Mouse (Mus musculus): ENCODE measurements around the gene Themis.

Gene Themis

DNA sequence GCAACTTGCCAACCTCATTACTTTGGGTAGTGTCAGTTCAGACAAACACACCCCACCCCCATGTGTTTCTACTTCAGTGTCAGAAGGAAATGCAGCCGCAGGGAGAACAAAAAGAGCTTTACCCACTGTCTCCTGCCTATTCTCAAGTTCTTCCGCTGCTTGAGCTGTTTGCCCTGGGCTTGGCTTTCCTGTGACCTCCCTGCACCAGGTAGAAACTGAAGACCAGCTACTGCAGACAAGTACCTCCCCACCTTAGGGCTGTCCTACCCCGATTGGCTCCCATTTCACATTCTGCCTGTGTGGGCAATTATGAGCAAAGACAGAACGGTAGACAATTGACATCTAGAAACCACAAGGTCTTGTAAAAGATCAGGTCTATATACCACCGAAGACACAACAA lies at the start of gene Themis:
Themis (plus strand) TSS at position 100 of the 400 bp plus-strand sequence.
- no peak for DNase-seq

DNA sequence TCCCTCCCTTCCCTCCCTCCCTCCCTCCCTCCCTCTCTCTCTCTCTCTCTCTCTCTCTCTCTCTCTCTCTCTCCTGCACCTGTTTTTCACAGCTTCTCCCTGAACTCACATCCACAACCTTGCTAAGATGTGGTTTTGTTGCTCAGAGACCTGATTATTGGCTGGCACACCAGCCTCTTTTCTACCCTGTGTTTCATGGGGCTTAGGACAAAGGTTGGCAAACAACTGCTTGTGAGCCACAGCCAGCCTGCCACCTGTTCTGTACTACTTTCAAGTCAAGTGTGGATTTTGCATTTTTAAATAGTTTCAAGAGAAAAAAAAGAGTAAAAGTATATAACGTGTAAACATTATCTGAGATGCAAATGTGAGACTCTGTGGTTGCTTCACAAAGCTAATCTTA lies 48.7 kb upstream of the Themis start:
- DNase-seq = no peak

DNA sequence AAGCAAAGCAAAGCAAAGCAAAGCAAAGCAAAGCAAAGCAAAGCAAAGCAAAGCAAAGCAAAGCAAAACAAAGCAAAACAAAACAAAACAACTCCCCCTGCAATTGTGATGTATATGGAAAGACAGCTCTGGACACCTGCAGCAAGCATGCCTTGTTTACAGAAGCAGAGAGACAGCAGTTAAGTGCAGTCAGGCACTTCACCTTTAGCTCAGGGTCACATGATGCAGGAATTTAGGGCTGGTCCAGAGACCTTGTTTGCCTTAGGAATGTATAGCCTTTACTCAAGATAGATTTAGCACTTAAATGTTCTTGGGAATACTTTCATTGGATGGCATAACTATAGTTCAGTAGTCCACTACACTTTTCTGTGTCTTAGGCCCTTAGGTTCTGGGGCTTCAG lies 32.1 kb upstream of the Themis start:
- no peak for DNase-seq

DNA sequence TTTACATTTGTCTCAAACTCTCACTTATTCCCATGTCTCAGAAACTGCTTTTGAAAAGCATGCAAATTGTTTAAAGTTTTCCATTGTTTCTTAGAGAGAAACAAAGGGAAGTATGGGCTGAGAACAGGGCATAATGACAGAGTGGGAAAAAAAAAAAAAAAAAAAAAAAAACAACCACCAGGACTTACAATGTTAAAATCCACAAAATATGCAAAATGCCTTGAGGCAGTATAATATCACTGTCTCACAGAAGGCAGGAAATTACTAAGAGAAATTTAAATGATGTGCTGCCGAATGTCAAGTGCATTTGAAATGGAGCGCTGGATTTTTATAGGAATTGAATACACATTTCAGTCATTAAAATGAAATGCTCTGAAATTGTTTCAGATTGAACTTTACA lies 26.3 kb upstream of the Themis start:
- DNase-seq = no peak

DNA sequence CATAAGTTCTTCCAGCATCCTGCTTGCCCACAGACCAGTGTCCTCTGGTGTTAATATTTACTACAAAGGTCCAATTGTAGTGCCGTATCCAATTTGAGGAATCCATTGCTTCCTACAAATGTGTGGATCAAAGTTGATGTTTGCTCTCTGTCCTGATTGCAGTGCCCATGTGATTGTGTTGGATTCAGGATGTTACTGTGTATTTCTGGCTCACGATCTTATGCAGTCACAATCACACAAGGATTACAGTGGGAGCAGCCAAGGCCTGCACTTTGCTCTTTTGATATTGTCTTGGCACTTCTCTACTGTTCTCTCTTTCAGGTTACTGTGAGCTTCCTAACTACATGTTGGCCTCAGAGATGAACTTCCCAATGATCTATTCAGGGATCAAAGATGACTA lies 20.3 kb upstream of the Themis start:
- no peak for DNase-seq

DNA sequence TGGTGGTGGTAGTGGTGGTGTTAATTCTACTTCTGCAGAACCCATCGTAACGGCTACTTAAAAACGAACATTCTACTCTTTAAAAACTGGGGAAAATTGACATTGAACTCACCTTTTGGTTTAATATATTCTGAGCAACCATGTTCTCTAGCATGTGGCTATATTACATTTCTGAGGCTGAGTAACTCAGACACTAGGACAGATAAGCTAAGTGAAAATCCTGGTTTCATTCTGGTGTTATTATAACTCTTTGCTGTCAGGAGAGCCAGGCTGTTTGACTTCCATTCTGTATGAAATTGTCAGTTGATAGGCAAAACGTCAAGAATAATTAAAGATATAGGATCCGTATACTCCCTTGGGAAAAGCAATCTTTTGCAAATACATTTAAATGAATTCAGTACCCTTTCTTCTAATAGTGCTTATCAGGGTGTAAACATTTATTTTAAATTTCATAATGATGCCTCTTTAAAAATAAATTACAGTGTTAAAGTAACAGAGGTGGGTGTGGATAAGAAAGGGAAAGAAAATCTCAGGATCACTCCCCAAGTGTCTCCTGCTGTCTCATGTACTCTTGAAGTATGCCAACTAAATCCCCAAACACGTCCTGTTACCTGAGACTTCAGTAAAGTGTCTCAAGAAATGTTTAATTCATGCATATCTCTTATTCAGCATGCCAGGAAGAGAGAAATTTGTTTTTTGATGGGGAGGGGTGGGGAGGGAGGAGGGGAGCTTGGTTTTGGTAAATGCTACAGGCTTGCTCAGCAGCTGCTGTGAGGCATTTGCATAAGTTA lies 18.9 kb upstream of the Themis start:
- no peak for DNase-seq

DNA sequence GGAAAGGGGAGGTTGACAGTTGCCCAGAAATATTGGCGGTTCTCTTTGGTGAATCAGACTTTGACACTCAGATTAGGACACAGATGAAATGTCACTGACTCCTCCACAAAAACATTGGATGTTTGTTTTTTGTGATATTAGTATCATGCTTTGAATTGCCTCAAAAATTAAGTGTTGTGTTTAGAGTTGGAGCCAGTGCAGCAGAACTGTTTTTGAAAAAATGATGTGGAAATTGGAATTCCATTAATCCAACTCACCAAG lies 18.3 kb upstream of the Themis start:
- DNase-seq = no peak

DNA sequence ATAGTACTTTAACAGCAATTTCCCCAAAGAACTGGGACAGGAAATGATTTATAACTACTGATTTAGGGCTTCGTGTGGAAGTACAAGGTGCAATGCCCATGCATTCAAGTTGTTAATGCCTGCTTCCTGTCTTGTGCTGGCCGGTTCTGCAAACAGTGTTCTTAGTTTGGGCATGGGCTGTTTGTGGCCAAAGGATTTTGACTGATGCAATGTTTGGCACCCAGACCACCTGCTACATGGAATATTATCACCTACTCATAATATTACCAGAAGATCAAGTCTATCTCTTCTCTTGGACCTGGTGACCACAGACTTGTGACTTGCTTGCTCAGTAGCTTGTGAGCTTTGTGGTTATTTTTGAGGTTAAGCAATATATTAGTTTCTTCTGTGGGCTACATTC lies 16.2 kb upstream of the Themis start:
- DNase-seq = no peak

DNA sequence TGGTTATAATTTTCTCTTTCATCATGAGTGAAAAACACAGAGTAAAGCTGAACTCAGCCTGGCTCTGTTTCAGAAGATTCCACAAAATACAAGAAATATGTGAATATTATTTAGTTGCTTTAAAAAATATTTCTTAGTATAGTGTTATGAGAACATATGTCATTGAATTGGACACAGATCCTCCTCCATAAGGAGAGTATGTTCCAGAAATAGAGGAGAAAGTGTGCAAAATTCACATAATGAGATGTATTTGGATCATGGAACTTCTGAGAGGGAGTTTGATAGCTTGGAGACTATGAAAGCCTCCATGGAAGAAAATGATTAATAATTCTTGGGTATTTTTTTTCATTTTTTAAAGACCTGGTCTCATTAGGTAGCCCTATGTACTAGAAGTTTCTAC lies 13.4 kb upstream of the Themis start:
- no peak for DNase-seq

DNA sequence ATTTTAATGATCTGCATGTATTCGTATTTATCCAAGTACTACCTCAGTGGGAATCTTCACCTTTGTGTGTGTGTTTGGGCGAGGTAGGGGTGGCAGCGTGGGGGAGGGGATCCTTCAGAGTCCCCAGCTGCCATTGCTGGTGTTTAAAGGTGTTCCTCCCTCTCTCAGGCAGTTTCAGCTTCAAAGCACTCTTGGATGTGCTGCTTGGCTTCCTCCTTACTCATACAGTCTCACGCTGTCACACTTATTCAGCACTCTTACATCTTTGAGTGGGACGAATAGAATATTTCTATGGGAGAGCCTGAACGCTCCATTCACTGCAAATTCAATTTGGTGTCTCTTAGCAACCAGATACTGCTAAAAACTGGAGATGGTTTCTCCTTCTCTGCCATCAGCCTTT lies 3.0 kb upstream of the Themis start:
- DNase-seq = no peak

DNA sequence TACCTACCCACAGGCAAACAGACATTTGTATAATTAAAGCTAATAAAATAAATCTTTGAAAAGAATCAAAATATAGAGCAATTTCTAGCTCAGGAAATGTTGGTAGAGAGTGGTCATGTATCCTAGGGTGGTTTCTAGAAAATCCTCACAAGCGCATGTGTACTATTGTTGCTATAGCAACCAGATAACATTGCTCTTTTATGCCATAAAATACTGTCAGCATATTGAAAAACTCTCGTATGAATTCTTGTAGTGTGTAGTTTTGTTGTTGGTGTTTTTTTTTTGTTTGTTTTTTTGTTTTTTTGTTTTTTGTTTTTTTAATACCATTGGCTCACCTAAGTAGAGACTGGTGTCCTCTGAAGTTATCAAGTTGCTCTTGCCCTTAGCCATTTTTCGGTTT lies 5.8 kb downstream of the Themis start:
- no peak for DNase-seq

DNA sequence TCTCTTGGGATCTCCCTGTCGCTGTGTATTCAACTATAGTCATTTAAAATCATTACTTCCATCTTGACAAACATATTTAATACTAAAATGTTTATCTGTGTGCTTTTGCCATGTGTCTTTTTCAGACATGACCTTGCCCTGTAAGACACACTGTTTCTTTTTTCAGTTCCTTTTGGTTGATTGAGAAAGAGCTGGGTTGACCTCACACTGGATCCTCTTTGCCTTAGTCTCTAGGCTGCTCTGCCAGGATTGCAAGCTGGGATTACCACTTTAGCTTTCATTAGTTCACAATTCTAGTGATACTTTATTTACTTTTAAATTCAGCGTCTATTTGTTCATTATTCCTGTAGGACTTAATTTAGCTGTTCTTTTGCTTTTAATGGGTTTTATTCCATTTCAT lies 7.2 kb downstream of the Themis start:
- DNase-seq = no peak

DNA sequence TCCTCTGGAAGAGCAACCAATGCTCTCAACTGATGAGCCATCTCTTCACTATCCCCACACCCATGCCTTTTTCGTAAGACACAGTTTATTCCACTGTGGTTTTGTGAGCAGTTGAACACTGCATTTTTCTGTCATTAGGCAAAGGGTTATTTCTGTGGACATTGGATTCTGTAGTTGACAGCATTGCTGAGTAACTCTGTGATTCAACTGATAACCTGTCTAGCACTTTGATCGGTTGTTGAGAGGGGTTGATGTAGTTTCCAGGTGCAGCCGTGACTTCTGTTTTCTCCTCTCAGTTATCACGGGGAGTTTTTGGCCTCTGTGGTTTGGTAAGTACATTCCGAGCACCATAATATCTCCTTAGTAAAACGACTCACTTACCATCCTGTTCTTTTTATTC lies 26.8 kb downstream of the Themis start:
- DNase-seq = no peak

DNA sequence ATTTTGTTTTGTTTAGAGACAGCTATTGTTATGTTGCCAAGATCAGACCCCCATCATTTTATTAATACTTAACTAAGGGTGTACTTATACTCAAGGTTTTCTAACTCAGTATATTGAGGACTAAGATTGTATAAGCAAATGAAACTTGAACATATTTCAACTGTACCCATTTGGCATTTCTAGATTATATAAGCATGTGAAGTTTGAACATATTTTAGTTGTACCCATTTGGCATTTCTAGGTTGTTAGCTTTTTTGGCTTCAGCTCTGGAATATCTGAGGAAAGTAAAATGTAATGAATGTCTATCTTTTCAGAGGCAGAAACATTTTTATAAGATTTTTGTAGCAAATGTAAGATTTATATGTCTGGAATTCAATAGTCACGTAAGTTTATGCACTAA lies 27.9 kb downstream of the Themis start:
- no peak for DNase-seq

DNA sequence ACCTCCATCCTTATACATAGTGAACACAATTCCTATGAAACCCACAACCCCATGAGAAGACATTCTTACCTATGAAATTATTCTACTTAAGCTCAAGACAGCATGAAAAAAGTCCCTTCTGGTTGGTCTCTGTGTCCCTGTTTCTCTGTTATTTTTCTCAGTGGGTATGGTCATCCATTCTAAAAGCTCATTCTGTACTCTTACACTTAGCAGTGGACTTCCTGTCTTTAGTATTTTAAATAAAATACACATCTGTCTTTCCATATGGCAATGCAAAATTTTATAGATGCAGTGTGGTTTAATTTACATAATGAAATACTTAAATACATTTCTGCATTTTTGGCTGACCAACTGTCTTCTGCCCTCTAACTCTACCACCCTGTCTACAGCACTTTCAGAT lies 30.0 kb downstream of the Themis start:
- DNase-seq = no peak

DNA sequence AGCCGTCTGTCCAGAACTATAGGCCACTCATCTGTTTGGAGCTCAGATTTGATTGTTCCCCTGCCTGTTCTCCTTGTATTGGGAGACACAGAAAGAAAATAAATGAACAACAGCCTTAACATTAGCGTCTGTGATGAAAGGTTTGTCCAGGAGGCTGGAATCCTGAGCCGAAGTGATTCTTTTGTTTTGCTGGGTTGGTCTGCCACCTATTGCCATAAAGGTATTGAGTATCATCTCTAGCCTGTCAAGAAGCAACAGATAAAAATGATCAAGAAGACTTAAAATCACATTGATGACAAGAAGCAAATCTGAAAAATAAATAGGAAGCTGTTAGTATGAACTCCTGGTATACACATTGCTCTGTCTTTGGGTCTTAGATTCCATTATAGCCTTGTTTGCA lies 53.7 kb downstream of the Themis start:
- DNase-seq = no peak

DNA sequence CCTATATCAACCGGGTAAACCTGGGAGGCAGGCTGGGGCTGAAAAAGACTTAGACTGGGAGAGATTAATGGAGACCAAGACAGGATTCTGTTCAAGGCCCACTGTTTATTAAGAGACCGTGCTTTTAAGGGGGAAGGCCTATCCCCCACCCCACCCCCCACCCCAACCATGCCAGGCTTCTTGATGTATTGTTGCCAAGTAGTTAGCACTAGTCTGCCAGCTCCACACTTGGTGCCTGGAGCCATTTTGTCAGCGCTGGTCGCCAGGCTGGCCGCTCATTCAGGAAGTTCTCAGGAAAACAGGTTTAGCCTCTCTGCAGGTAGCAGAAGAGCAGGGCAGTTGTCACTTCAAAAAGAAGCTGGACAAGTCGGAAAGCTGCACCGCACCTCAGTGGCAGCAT lies 55.1 kb downstream of the Themis start:
- DNase-seq = no peak

DNA sequence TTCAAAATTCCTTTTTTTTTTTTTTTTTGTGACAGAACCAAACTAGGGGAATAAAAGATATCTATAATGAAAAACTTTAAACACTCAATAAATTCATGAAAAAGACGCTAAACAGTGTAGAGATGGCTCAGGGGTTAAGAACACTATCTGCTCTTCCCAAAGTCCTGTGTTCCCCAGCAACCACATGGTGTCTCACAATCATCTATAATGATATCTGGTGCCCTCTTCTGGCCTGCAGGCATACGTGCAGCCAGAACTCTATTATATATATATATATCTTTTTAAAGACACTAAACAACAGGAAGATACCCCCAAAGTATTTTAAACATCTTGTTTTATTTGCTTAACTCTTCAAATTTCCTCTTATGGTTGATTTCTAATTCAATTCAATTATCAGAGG lies 62.0 kb downstream of the Themis start:
- peak; percentile 4 to 13 for DNase-seq

DNA sequence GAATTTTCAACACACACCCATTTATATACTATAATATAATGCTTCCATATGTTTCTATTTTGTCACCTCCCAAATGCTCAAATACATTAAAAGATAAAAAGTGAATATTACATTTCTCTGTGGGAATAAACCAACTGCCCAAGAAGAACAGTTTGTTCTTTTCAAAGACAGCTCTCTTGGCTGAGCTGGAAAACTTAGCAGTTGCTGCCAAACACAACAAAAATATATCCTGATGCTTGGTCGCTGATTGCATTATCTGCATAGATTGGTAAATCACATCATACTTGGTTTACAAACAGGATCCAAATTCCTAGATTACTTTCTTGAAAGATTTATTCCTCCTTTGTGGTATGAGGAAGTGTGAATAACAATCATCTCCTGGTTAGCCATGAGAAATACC lies 69.8 kb downstream of the Themis start:
- DNase-seq = peak in 1 of 2 experiments; percentile 1

DNA sequence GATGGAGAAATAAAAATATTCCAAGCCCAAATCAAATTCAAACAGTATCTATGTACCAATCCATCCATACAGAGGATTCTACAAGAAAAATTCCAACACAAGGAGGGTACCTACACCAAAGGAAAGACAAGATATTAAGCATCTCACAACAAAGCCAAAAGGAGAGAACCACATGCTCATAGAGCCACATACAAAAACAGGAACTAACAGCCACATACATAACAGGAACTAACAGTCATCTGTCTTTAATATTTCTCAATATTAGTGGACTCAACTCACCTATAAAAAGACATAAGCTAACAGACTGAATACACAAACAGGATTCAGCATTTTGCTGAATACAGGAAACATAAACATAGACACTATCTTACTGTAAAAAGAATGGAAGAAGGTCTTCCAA lies 78.3 kb downstream of the Themis start:
- DNase-seq = no peak

DNA sequence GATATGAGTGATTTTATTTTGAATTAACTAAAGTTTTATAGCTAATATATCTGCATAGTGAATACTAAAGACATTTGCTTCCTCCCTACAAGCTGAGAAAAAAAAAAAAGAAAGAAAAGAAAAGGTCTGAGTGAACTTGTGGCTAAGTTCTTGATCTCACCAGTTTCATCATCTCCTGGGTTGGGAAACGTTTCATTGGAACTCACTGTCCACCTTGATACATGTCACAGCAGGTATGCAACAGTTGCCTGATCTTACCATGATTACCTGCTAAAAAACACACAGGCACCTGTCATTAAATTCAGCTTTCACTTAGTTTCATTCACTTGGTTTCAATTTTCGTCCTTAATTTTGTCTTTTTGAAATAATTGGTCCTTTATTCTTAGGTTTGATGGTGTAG lies 85.2 kb downstream of the Themis start:
- DNase-seq = no peak

DNA sequence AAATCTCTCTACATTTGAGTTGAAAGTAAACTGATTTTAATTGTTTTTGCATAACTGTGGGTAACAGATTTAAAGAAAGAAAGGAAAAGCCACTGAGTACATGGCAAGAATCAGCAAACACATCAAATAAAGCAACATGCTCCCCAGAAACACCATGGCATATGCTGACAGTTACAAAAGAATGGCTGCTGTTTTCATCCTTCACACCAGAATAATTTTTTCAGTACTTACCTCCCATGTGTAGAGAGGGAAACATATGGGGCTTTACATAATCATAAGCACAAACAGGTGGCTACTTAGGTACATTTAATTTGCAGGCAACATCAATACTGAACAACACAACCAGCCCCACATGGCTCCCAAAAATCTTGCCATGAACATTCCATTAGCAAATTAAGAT lies 86.8 kb downstream of the Themis start:
- DNase-seq = no peak

DNA sequence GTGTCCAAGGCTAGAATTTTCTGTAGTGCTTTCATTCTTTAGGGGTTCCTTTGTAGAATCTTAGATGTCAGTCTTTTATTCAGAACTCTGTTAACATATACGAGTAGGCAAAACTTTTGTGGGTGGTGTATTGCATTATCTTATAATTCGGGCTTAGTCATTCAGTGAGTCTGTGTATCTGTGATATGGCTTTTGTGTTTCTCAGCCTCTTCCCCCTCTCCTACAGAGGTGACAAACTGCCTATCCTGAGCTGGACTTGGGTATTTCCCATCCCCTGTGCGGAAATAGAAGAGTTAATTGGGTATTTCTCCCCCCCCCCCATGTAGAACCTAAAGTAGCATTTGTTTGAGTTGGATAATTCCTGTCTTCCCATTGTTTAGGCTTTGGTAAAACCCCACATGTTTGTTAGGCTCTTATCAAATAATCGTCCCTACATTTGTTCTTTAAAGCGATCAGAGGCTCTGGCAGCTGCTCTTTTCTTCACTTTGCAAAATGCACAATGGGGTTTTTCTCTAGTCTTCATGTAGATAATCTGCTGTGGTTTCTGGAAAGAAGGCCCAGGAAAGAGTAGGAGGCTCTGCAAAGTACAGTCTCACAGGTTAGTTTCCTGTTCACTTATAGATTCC lies 108.7 kb downstream of the Themis start:
- DNase-seq = no peak

DNA sequence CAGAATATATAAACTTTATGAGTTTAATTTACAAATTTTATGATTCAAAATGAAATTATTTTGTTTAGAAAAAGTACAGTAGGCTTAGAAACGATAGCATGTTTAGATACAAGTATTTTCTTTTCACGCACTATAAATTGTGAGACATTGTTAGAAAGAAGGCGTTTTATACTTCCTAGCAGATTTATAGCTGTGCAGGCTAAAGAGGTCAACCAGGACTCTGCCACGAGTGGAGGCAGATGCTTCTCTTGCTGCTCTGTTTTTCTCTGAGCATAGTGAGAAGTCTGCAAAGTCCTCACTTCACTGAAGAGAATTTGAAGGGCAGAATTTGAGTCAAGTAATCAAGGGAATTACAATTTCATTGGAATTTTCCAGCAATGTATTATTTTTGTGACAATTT lies 131.3 kb downstream of the Themis start:
- DNase-seq = no peak

DNA sequence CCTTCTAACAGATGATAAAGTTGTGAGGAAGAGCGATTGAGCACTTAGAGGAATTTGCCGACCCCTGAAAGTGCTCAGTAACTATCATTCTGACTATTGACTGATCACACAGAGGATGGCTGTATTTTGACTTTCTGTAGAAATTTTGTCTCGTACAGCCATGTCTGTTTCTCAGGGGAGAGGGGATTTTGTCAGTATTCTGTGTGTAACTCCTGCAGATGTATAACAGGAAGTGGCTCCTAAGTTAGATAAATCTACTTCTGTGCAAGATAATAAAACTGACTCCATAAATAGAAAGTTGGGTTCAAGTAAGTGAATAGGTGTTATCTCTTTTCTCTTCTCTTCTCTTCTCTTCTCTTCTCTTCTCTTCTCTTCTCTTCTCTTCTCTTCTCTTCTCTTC lies 137.0 kb downstream of the Themis start:
- no peak for DNase-seq
